Mouse (Mus musculus) E14TG2a.4 (cell line): ENCODE data around the gene Arid1a.

ENCODE experiments used
- CTCF ChIP-seq: conservative IDR thresholded peaks from 2 replicates; pipeline ENCODE4 v1.5.1; 2014; ENCODE audit warnings: low read length
- NANOG ChIP-seq: IDR thresholded peaks from 2 replicates; pipeline ENCODE4 v1.6.1; 2014; ENCODE audit warnings: borderline replicate concordance, low read length, mixed read lengths
- POU5F1 ChIP-seq: IDR thresholded peaks from 2 replicates; pipeline ENCODE4 v1.6.1; 2014; ENCODE audit warnings: low read length, borderline replicate concordance

DNA sequence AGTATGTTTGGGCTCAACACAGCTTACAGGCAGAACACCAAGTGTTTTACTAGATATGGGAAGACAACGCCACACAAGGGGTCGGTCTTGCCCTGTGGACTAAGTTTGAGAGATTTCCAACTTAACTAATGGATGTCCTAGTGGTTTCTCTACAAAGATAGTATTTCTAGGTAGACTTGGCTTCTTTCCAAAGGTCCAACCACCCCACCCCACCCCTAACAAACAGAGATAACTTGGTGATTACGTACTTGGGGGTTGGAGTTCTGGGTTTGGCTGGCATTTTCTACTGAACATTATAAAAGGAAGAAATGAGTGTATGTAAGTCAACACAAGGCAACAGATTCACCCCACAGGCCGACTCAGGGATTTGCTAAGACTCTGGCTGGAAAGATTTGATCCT, 51.5 kb downstream of the Arid1a start:
- TF ChIP-seq CTCF (no peak), POU5F1 (no peak), NANOG (no peak)
